Mouse (Mus musculus) heart, embryonic 14.5 days (tissue): Measurements from ENCODE around the gene Fchsd2. TPM values are rescaled to one million over a fixed set of nuclear protein-coding genes. Genes with fewer than 3 reads are reported as not detected.
A peak's percentile ranks its signal among the peaks of the same experiment; 100 is the strongest.

ENCODE experiments used
- ATAC-seq: fragments of 200-750 bp; cut with Nextera tagmentation; 2 replicates; pipeline ENCODE4 v1.8.0; 2017; ENCODE audit warnings: low read depth, moderate TSS enrichment; ENCODE audit not compliant: insufficient number of reproducible peaks, insufficient read depth, low FRiP score
- H3K27ac ChIP-seq, 2 experiments: fragments of 200-500 bp in 1 of 2; fragments of 300-500 bp in 1 of 2; sonication (generic) in 1 of 2; replicated peaks in 1 of 2; 2 replicates each; pipeline ENCODE4 v1.5.1; 2012 to 2014; ENCODE audit warnings: low read depth in 2 of 2, low read length in 2 of 2, control low read depth in 1 of 2, mild to moderate bottlenecking in 1 of 2, mixed read lengths in 1 of 2; ENCODE audit not compliant: control insufficient read depth in 1 of 2, insufficient read depth in 1 of 2
- H3K27me3 ChIP-seq: fragments of 300-500 bp; sonication (generic); 2 replicates; pipeline ENCODE4 v1.6.1; 2014; ENCODE audit warnings: mild to moderate bottlenecking, low read length, control low read depth; ENCODE audit not compliant: control insufficient read depth, insufficient read depth
- H3K36me3 ChIP-seq: fragments of 300-500 bp; sonication (generic); 2 replicates; pipeline ENCODE4 v1.6.1; 2014; ENCODE audit warnings: mild to moderate bottlenecking, control low read depth, low read length, mixed read lengths; ENCODE audit not compliant: control insufficient read depth, insufficient read depth
- H3K4me1 ChIP-seq, 2 experiments: fragments of 200-500 bp in 1 of 2; fragments of 300-500 bp in 1 of 2; sonication (generic) in 1 of 2; 2 replicates each; pipeline ENCODE4 v1.6.1; 2012 to 2014; ENCODE audit warnings: low read length in 2 of 2, control low read depth in 1 of 2, mixed read lengths in 1 of 2; ENCODE audit not compliant: control insufficient read depth in 2 of 2, insufficient read depth in 2 of 2
- H3K4me2 ChIP-seq: fragments of 300-500 bp; sonication (generic); 2 replicates; pipeline ENCODE4 v1.6.1; 2014; ENCODE audit warnings: mild to moderate bottlenecking, low read length
- H3K4me3 ChIP-seq, 2 experiments: fragments of 200-500 bp in 1 of 2; fragments of 300-500 bp in 1 of 2; sonication (generic) in 1 of 2; 2 replicates each; pipeline ENCODE4 v1.5.1; 2012 to 2014; ENCODE audit warnings: low read length in 2 of 2, mild to moderate bottlenecking in 2 of 2, control low read depth in 1 of 2, low read depth in 1 of 2, moderate library complexity in 1 of 2; ENCODE audit not compliant: control insufficient read depth in 1 of 2, insufficient read depth in 1 of 2
- H3K9ac ChIP-seq: fragments of 300-500 bp; sonication (generic); 2 replicates; pipeline ENCODE4 v1.6.1; 2014; ENCODE audit warnings: mild to moderate bottlenecking, low read length
- H3K9me3 ChIP-seq: fragments of 300-500 bp; sonication (generic); 2 replicates; pipeline ENCODE4 v1.6.1; 2016; ENCODE audit warnings: low read length, control low read depth; ENCODE audit not compliant: control insufficient read depth
- WGBS: fragments of 180-500 bp; shearing (Covaris S2); extraction: QIAGEN DNeasy Blood & Tissue Kit; methylation state at CpG from one replicate; pipeline ENCODE4 v1.1.7; 2014; 5-methylcytosine and 5-hydroxymethylcytosine counted together
- polyA plus RNA-seq: library from polyadenylated mRNA; unstranded; fragments of >200 nt; fragmentation: Nextera tagmentation; extraction: Ambion mirVana; gene quantifications from 2 replicates; pipeline ENCODE4 v1.2.1, GENCODE M21; 2014

The Fchsd2 gene
- polyA plus RNA-seq, 1 experiment from 2014 or later, result 18.0 TPM

- Histone ChIP-seq H3K27me3 (no peaks in the 10 kb centered on the region), H3K4me3 (no peak overlapping the region), H3K9ac (no peak overlapping the region), H3K4me2 (no peak overlapping the region), H3K9me3 (no peaks in the 10 kb centered on the region), H3K27ac (no peak overlapping the region), H3K4me1 (peaks cover 24 to 45% of the 10 kb centered on the region in 2 experiments), H3K36me3 (no peaks in the 10 kb centered on the region)
- ATAC-seq, result no peak
- 71% methylated on average over 3 of the region's 3 CpGs for WGBS
Measured at GRCm38 (mm10) chr7:101093231-101093630, 568 bp downstream of the Fchsd2 start.

- Histone ChIP-seq H3K4me2 (no peak overlapping the region), H3K9ac (no peak overlapping the region), H3K36me3 (no peaks in the 10 kb centered on the region), H3K9me3 (no peaks in the 10 kb centered on the region), H3K4me3 (no peak overlapping the region), H3K27me3 (no peaks in the 10 kb centered on the region), H3K4me1 (peaks cover 11 to 32% of the 10 kb centered on the region in 2 experiments), H3K27ac (no peak overlapping the region)
- ATAC-seq, result no peak
- 89% methylated on average over 1 of the region's 1 CpGs for WGBS
Measured at GRCm38 (mm10) chr7:101094746-101095145, 2.1 kb downstream of the Fchsd2 start.

- ATAC-seq, result no peak
- Histone ChIP-seq H3K27me3 (no peaks in the 10 kb centered on the region), H3K9me3 (no peaks in the 10 kb centered on the region), H3K4me1 (peaks cover 9 to 26% of the 10 kb centered on the region in 2 experiments), H3K4me2 (no peak overlapping the region), H3K9ac (no peak overlapping the region), H3K36me3 (no peaks in the 10 kb centered on the region), H3K27ac (peak overlapping the region in 1 of 2 experiments; percentile 25; a peak in 1 of 4 replicates), H3K4me3 (no peak overlapping the region)
- 42% methylated on average over 5 of the region's 5 CpGs for WGBS
Measured at GRCm38 (mm10) chr7:101095560-101095959, 2.9 kb downstream of the Fchsd2 start.

GRCm38 (mm10) chr7:101096576-101096975, 3.9 kb downstream of the Fchsd2 start:
- Histone ChIP-seq H3K4me1 (peaks cover 9 to 17% of the 10 kb centered on the region in 2 experiments), H3K27ac (no peak overlapping the region), H3K9me3 (no peaks in the 10 kb centered on the region), H3K36me3 (no peaks in the 10 kb centered on the region), H3K4me3 (no peak overlapping the region), H3K27me3 (no peaks in the 10 kb centered on the region), H3K4me2 (no peak overlapping the region), H3K9ac (no peak overlapping the region)
- no peak for ATAC-seq
- 81% methylated on average over 2 of the region's 2 CpGs for WGBS

- H3K9me3 ChIP-seq, result no peaks in the 10 kb centered on the region
- no peak overlapping the region for H3K4me3 ChIP-seq
- H3K9ac ChIP-seq, result no peak overlapping the region
- no peaks in the 10 kb centered on the region for H3K27me3 ChIP-seq
- WGBS, result 80% methylated on average over 3 of the region's 3 CpGs
- H3K36me3 ChIP-seq, result no peaks in the 10 kb centered on the region
- peaks cover 9 to 17% of the 10 kb centered on the region in 2 experiments for H3K4me1 ChIP-seq
- H3K27ac ChIP-seq, result no peak overlapping the region
- H3K4me2 ChIP-seq, result no peak overlapping the region
- ATAC-seq, result no peak
Measured at GRCm38 (mm10) chr7:101097084-101097483, 4.4 kb downstream of the Fchsd2 start.

- no peak for ATAC-seq
- 61% methylated on average over 3 of the region's 3 CpGs for WGBS
- Histone ChIP-seq H3K36me3 (no peaks in the 10 kb centered on the region), H3K4me1 (peaks cover 4 to 8% of the 10 kb centered on the region in 2 experiments; a peak in 3 of 4 replicates), H3K27me3 (no peaks in the 10 kb centered on the region), H3K9me3 (no peaks in the 10 kb centered on the region), H3K27ac (no peak overlapping the region), H3K9ac (no peak overlapping the region), H3K4me3 (no peak overlapping the region), H3K4me2 (no peak overlapping the region)
Measured at GRCm38 (mm10) chr7:101099981-101100380, 7.3 kb downstream of the Fchsd2 start.

- no peak overlapping the region for H3K9ac ChIP-seq
- ATAC-seq, result no peak
- H3K27ac ChIP-seq, result no peak overlapping the region
- no peak overlapping the region for H3K4me2 ChIP-seq
- H3K4me1 ChIP-seq, result no peaks in the 10 kb centered on the region
- no peaks in the 10 kb centered on the region for H3K27me3 ChIP-seq
- no peaks in the 10 kb centered on the region for H3K36me3 ChIP-seq
- no peak overlapping the region for H3K4me3 ChIP-seq
- 68% methylated on average over 10 of the region's 10 CpGs for WGBS
- H3K9me3 ChIP-seq, result no peaks in the 10 kb centered on the region
Measured at GRCm38 (mm10) chr7:101101156-101101691, 8.6 kb downstream of the Fchsd2 start.

GRCm38 (mm10) chr7:101106666-101107065, 14.0 kb downstream of the Fchsd2 start:
- Histone ChIP-seq H3K9ac (no peak overlapping the region), H3K4me1 (peaks cover 8 to 17% of the 10 kb centered on the region in 2 experiments), H3K36me3 (peaks cover 11% of the 10 kb centered on the region), H3K9me3 (no peaks in the 10 kb centered on the region), H3K27me3 (no peaks in the 10 kb centered on the region), H3K4me3 (no peak overlapping the region), H3K4me2 (no peak overlapping the region), H3K27ac (no peak overlapping the region; a peak in 1 of 4 replicates)
- WGBS, result 58% methylated on average over 2 of the region's 2 CpGs
- ATAC-seq, result no peak
